Mouse (Mus musculus) central nervous system, embryonic 11.5 days (tissue): ENCODE results near the gene F12. TPM values are rescaled to one million over a fixed set of nuclear protein-coding genes. Genes with fewer than 3 reads are reported as not detected.

Experiments
- polyA plus RNA-seq: library from polyadenylated mRNA; depleted of rRNA; stranded (reverse); fragments of >200 nt; gene quantifications from 2 replicates; pipeline ENCODE4 v1.2.3, GENCODE M21; 2012; rRNA removed

The F12 gene
- polyA plus RNA-seq: 1.5 and 2.4 TPM in 2 replicates

DNA sequence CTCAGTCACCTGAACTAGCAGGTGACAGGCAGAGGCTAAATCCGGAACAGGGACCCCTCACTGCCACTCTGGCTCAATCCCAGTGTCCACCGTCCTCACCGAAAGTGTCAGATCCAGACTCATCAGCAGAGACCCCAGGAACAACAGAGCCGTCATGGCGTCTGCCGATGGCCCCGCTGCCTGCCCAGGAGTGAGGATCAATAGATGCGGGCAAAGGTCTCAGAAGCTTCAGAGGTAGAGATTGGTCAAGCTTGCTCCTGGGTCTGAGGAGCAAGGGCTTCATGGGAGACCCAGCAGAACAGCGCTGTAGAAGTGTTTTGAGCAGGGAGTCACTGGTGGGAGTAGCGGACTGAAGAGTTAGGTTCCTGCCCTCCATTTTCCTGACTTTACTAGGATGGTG lies at the start of gene F12:
Gene F12, minus strand, starts transcription at position 181 of the 400 bp plus-strand sequence.

DNA sequence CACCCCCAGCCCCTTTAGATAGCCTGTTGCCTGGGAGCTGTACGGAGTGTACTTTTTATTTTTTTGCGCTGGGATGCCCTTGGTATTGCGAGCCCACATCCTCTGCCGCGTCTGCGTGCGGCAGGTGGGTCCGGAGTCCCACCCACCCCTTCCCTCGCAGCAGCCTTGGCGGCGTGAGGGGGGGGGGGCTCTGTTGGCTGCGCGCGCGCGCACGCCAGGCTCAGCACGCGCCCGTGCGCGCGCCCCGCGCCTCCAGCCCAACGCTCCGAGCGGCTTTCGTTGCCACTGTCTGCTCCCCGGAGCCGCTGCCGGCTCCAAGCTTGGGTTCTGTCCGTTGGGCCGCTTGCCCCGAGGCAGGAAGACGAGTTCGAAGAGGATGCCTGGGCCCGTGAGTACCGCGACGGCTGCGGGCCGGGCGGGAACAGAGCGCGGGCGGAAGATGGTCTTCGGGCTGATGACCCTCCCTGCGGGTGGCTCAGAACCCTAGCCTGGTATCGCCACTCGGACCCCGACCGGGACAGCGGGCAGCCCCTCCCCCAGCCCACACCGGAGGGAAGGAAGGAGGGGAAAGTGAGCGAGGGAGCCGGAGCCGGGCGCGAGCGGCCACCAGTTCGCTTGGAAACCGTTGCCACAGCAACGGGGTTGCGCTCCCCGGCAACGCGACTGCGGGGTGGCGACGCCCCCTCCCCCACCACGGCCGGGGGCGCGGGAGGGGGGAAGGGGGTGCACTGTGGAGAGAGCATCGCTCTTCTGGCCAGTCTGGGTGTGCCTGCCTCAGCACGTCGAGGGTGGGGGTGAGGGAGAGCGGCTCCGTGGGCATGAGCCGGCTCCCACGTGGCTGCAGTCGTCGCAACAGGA lies 37.7 kb upstream of the F12 start, which contains the start of gene Prr7:
Gene Prr7, plus strand, starts transcription at position 241 of the 858 bp plus-strand sequence.

DNA sequence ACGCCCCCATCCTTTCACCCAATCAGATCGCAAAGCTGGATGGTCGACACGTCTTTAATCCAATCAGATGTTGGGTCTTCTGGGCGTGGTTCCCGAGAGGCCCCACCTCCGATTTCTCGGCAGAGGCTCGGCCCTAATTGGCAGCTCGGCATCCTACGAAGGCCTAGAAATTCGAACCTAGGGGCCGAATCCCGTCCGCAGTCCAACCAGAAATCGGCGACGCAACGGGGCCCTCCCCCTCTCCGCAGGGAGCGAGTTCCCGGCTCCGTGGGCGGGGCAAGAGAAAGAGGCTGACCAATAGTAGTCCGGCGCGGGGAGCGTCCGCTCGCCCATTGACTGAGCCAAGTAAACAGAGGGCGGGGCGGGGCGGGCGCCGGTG lies 18.3 kb upstream of the F12 start, which contains the start of gene Grk6:
Gene Grk6, plus strand, starts transcription at position 136 of the 379 bp plus-strand sequence.

DNA sequence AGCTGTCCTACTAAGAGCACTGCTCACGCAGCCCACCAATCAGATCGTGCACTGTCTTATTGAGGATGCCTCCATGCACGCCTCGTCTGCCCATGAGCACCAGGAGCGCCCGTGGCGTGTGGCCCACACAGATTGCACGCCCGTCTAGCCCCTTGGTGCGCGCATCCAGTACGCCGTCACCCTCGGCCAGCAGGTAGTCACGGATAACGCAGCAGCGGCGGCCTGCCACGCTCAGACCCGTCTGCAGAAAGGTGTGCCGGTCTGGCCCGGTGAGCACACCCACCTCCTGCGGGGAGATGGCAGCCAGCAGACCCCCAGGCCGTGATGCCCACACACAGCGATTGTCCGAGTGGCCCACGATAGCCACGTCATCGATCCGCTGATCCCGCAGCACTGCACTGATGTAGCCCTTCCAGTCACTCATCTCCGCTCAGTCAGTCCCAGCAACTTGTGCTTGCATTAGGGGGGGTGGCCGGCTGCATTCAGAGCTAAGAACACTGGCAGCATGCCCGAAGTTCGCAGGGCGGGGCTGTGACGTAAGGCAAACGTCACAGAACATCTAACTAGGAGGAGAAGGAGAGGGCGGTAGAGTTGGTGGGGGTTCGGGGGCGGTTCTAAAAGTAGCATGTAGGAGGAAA lies 11.7 kb downstream of the F12 start, which contains the start of gene Pfn3:
Gene Pfn3, minus strand, starts transcription at position 490 of the 638 bp plus-strand sequence.

DNA sequence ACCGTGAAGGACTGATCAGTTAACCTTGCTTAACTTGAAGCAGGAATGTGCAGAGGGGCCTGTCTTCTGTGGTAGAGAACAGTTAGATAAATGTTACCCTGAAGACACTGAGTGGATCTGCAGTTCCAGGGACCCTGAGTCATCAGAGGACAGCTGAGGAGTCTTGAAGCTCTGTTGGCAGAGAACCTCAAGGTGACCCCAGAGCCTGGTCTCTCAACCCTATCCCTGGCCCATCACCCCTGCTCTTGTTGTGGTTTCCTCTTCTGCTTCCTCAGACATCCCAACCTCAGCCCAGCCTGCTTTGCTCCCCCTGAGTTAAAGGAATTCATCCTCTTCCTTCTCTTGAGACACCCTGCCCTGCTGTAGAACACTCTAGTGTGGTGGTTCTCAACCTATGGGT lies 28.5 kb downstream of the F12 start, which contains the start of gene Slc34a1:
Gene Slc34a1, plus strand, starts transcription at position 100 of the 400 bp plus-strand sequence.

DNA sequence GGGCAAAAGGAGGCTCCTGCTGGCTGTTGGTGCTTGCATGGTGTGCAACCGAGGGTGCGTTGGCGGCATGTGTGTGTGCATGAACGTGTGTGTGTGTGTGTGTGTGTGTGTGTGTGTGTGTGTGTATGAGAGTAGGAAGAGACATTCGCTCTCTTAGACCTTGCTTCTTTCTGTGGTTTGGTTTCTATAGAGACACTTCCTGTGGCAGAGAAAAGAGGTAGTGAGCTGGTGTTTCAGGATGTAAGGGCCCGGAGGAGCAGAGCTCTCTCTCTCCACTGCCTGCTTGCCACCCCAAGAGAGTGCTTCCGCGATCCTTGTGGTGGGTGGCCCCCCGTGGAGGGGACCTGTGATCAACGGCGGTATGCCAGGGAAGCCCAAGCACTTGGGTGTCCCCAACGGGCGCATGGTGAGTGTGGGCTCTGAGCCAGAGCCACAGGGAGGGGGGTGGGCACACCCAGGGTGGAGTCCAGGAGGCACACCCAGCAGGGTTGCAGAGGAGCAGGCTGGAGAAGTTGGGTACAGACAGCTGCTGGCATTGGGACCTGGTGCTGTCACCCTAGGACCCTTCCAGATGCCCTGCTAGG lies 57.0 kb downstream of the F12 start, which contains the start of gene Rgs14:
Gene Rgs14, plus strand, starts transcription at position 202 of the 584 bp plus-strand sequence.

Other genes starting within 250 kb of the F12 start
- gene Nsd1, start 217.0 kb downstream of the F12 start, polyA plus RNA-seq: 51.9 and 60.8 TPM in 2 replicates
- 250 and 287 TPM in 2 replicates for gene Prelid1, start 106.3 kb downstream of the F12 start, polyA plus RNA-seq
- gene Rab24, start 104.8 kb downstream of the F12 start, polyA plus RNA-seq: 125 and 186 TPM in 2 replicates
- gene Mxd3, start 97.0 kb downstream of the F12 start, polyA plus RNA-seq: 38.5 and 43.5 TPM in 2 replicates
- gene Lman2, start 64.0 kb downstream of the F12 start, polyA plus RNA-seq: 69.7 and 78.2 TPM in 2 replicates
- gene Rgs14, start 57.1 kb downstream of the F12 start, polyA plus RNA-seq: 0.42 and 0.62 TPM in 2 replicates
- 0.12 TPM in 1 of 2 replicates, not detected in the other for gene Slc34a1, start 28.6 kb downstream of the F12 start, polyA plus RNA-seq
- gene Pfn3, start 11.6 kb downstream of the F12 start, polyA plus RNA-seq: not detected in 2 replicates
- gene Grk6, start 18.3 kb upstream of the F12 start, polyA plus RNA-seq: 81.0 and 83.8 TPM in 2 replicates
- gene Prr7, start 37.5 kb upstream of the F12 start, polyA plus RNA-seq: 18.6 and 23.3 TPM in 2 replicates
- gene Dbn1, start 61.3 kb upstream of the F12 start, polyA plus RNA-seq: 432 and 1,182 TPM in 2 replicates
- 75.3 and 103 TPM in 2 replicates for gene Pdlim7, start 86.9 kb upstream of the F12 start, polyA plus RNA-seq
- gene Dok3, start 102.5 kb upstream of the F12 start, polyA plus RNA-seq: 8.2 and 15.0 TPM in 2 replicates
- gene Ddx41, start 109.9 kb upstream of the F12 start, polyA plus RNA-seq: 100 and 105 TPM in 2 replicates
- 137 and 175 TPM in 2 replicates for gene Fam193b, start 144.3 kb upstream of the F12 start, polyA plus RNA-seq
- gene Tmed9, start 146.9 kb upstream of the F12 start, polyA plus RNA-seq: 147 and 149 TPM in 2 replicates
- 27.5 and 30.1 TPM in 2 replicates for gene B4galt7, start 173.1 kb upstream of the F12 start, polyA plus RNA-seq
- 70.0 and 78.8 TPM in 2 replicates for gene Caml, start 196.2 kb upstream of the F12 start, polyA plus RNA-seq
- gene Ddx46, start 208.2 kb upstream of the F12 start, polyA plus RNA-seq: 67.7 and 99.4 TPM in 2 replicates